Mouse (Mus musculus): ENCODE measurements around the gene Rnf126.

The Rnf126 gene

GRCm38 (mm10) chr10:79779784-79780663, 13.3 kb upstream of the Rnf126 start:
- CTCF ChIA-PET = interaction anchor here (0.5 to 3.3 kb wide), 129 partner anchors 8 to 1590 kb away, joined by 3 to 75 read pairs (median 4); partner anchors contain the start of genes Palm (in 4 of the 4), Bsg (in 3 of the 4), Rnf126 (in 3 of the 4) and Med16 (in 2 of the 4)
- POLR2A ChIA-PET = interaction anchor here in 3 of 4 experiments (0.5 to 2.3 kb wide), 108 partner anchors 9 to 1725 kb away, joined by 3 to 26 read pairs (median 4); partner anchors contain the start of genes Ptbp1 (in 3 of the 3), Rnf126 (in 3 of the 3), Bsg (in 2 of the 3) and Med16 (in 2 of the 3)

DNA sequence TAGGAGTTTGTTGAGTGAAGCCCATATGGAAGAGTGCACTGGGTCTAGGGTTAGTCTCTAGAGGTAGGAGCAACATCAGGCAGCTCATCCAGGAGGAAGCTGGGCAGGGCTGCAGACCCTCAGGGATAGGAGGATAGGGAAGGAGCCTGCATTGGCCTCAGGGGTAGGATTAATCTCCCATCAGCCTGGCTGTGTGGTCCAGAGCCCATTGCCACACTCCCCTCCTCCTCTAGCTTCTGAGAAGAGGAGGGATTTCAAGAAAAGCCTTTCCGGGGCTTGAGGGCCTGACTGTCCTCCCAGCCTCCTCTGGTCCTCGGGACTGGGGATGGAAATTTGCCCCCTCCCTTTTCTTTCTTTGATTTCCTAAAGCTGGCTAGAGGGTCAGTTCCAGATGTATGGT, 12.4 kb upstream of the Rnf126 start:
- POLR2A ChIA-PET = interaction anchor here in 3 of 4 experiments (0.5 to 2.3 kb wide), 9 partner anchors 8 to 513 kb away, joined by 3 to 14 read pairs (median 8); partner anchors contain the start of genes Bsg (in 1 of the 3) and Rps15 (in 1 of the 3)
- CTCF ChIA-PET = interaction anchor here (1.0 to 2.4 kb wide), 10 partner anchors 9 to 106 kb away, joined by 3 to 58 read pairs (median 6); partner anchors contain the start of genes Misp (in 1 of the 4) and Rnf126 (in 1 of the 4)

GRCm38 (mm10) chr10:79778006-79778405, 11.3 kb upstream of the Rnf126 start:
- ChIA-PET CTCF (interaction anchor here (0.5 to 1.8 kb wide), 17 partner anchors 8 to 1852 kb away, joined by 3 to 10 read pairs (median 4); partner anchors contain the start of genes Madcam1 (in 1 of the 4), Med16 (in 1 of the 4) and Wdr18 (in 1 of the 4)), POLR2A (interaction anchor here in 3 of 4 experiments (0.5 to 1.6 kb wide), 7 partner anchors 9 to 74 kb away, joined by 3 to 6 read pairs (median 4); partner anchors contain the start of gene Bsg (in 1 of the 3))

DNA sequence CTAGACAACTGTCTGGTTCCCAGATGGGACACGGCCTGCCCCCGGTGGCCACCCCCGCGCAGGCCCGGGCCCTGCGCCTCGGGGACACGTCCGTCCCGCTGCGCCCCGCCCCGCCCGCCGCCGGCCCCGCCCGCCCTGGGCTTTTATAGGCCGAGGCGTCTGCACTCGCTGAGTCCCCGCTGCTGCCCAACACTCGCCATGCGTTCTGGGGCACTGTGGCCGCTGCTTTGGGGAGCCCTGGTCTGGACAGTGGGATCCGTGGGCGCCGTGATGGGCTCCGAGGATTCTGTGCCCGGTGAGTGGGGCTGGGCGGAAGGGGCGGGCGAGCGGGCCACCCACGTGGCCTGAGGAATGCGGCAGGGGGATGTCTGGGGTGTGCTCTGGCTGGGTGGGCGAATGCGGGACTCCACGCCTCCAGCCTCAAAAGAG, 10.4 kb upstream of the Rnf126 start, which contains the start of gene Fstl3:
Fstl3 (plus strand) TSS at position 170 of the 429 bp plus-strand sequence.
- POLR2A ChIA-PET = interaction anchor here in 3 of 4 experiments (0.5 to 1.8 kb wide), 7 partner anchors 8 to 390 kb away, joined by 3 to 6 read pairs (median 4); partner anchors contain the start of gene Bsg (in 1 of the 3)
- CTCF ChIA-PET = interaction anchor here in 2 of 4 experiments (0.6 to 1.8 kb wide), 13 partner anchors 8 to 401 kb away, joined by 3 to 10 read pairs (median 4); partner anchors contain the start of genes Med16 (in 1 of the 2), Misp (in 1 of the 2) and Wdr18 (in 1 of the 2)

- POLR2A ChIA-PET = interaction anchor here in 2 of 4 experiments (0.5 to 1.1 kb wide), 3 partner anchors 27 to 152 kb away, joined by 3 to 9 read pairs (median 4); partner anchors contain the start of gene Bsg (in 1 of the 2)
Measured at GRCm38 (mm10) chr10:79774486-79775279, 7.9 kb upstream of the Rnf126 start.

DNA sequence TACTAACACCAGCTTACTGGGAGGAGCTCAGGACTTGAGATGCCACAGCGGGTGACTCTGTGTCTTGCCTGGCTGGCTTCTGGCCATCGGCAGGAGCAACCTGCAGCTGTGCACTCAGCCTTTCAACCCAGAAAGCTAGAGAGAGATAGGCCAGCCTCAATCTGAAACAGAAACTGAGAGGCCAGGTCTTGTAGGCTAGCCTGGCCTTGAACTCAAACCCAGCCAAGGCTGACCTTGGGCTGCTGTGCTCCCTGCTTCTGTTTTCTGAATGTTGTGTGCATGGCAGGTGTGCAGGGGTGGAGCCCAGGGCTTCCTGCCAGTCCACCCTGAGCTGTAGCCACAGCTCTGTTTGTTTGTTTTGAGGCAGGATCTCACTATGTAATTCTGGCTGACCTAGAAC, 6.5 kb upstream of the Rnf126 start:
- POLR2A ChIA-PET = interaction anchor here in 3 of 4 experiments (0.6 to 1.4 kb wide), 5 partner anchors 11 to 1146 kb away, joined by 3 to 7 read pairs (median 3); partner anchors contain the start of genes Bsg (in 1 of the 3) and Med16 (in 1 of the 3)

More at GRCm38 (mm10) chr10:79774486-79775279, 7.9 kb upstream of the Rnf126 start:
- CTCF ChIA-PET = interaction anchor here (0.6 to 2.3 kb wide), 7 partner anchors 14 to 115 kb away, joined by 3 to 10 read pairs (median 4); no protein-coding TSS in a partner anchor

GRCm38 (mm10) chr10:79772320-79772719, 5.6 kb upstream of the Rnf126 start:
- POLR2A ChIA-PET = interaction anchor here in 2 of 4 experiments (0.6 to 1.4 kb wide), 3 partner anchors 12 to 396 kb away, joined by 3 to 4 read pairs (median 3); partner anchors contain the start of gene Med16 (in 1 of the 2)
- CTCF ChIA-PET = interaction anchor here in 3 of 4 experiments (0.6 to 2.0 kb wide), 17 partner anchors 8 to 1633 kb away, joined by 3 to 9 read pairs (median 3); partner anchors contain the start of gene Palm (in 1 of the 3)

More for the DNA sequence above, 6.5 kb upstream of the Rnf126 start:
- CTCF ChIA-PET = interaction anchor here in 2 of 4 experiments (0.7 to 2.0 kb wide), 15 partner anchors 9 to 187 kb away, joined by 3 to 7 read pairs (median 3); partner anchors contain the start of gene Palm (in 2 of the 2)

DNA sequence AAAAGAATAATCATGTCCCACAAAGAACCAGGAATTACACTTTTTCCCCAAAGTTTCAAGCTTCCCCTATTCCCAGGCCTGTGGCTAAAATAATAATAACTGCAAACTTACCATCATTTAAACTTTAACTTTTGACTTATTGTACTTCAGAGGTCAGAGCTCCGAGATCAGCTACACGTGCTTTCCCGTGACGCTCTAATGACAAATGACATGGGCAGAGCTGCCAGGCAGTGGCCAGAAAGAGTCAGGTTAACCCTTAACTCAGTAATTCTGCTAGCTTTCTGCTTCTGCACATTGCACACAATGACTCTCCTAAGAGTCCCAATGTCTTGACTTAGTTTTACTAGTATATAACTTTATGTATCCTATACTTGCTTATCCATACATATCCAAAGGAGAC, 2.6 kb upstream of the Rnf126 start:
- CTCF ChIA-PET = interaction anchor here (0.6 to 4.5 kb wide), 22 partner anchors 8 to 329 kb away, joined by 3 to 58 read pairs (median 6); partner anchors contain the start of genes Palm (in 2 of the 4), Bsg (in 1 of the 4) and Fstl3 (in 1 of the 4)
- POLR2A ChIA-PET = interaction anchor here in 3 of 4 experiments (0.6 to 2.0 kb wide), 12 partner anchors 9 to 1281 kb away, joined by 3 to 11 read pairs (median 4); partner anchors contain the start of genes Ptbp1 (in 2 of the 3), Cdc34 (in 1 of the 3) and Polrmt (in 1 of the 3)

GRCm38 (mm10) chr10:79768400-79768799, 1.6 kb upstream of the Rnf126 start:
- POLR2A ChIA-PET = interaction anchor here (0.6 to 2.0 kb wide), 18 partner anchors 10 to 86 kb away, joined by 3 to 18 read pairs (median 4); partner anchors contain the start of genes Ptbp1 (in 2 of the 4), Cdc34 (in 1 of the 4), Fgf22 (in 1 of the 4) and Polrmt (in 1 of the 4)
- CTCF ChIA-PET = interaction anchor here (0.5 to 4.5 kb wide), 30 partner anchors 9 to 1733 kb away, joined by 3 to 58 read pairs (median 4); partner anchors contain the start of genes Palm (in 2 of the 4), Bsg (in 1 of the 4), Fstl3 (in 1 of the 4) and Gm26602 (in 1 of the 4)

DNA sequence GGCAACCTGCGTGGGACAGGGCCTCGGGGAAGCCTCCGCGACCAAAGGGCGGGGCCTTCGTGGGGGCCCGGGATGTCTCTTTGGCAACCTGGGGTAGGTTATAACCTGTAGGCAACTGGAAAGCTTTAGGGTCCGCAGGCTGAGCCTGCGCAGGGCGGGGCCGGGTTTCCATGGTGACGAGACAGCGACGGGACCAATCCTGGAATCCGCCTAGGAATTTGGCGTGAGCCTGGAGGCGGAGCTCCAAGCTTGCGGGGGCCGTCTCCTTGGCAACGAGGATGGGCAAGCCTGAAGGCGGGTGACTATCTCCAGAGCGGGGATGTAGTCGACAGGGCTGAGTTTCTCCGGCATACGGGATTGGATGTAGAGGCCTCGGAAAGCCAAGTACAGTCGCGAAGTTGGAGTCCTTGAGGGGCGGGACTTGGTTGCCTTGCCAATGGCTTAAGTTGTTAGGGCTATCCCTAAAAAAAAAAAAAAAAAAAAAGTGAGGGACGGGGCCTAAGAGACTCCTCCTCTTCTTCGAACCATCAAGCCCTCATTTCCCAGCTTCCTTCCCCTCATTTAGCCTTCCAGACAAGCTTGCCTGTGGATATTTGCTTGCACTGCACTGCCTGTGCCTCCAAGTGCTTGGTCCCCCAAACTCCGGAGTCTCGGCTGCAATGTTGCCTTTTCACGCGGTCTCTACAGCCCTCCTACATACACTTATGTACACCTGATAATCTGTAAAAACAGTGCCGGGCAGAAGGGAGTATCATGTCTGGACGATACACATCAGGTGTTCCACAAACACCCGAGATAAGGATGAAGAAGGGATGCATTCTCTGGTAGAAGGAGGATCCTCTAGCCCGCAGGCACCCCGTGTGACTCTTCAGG, 856 bp upstream of the Rnf126 start:
- POLR2A ChIA-PET = interaction anchor here in 3 of 4 experiments (0.5 to 2.6 kb wide), 38 partner anchors 9 to 504 kb away, joined by 3 to 18 read pairs (median 4); partner anchors contain the start of genes Ptbp1 (in 3 of the 3), Med16 (in 2 of the 3), Bsg (in 1 of the 3) and Fgf22 (in 1 of the 3)

GRCm38 (mm10) chr10:79766001-79766507, 698 bp downstream of the Rnf126 start:
- ChIA-PET CTCF (interaction anchor here (0.5 to 4.5 kb wide), 13 partner anchors 11 to 1115 kb away, joined by 3 to 58 read pairs (median 4); partner anchors contain the start of genes Fgf22 (in 1 of the 4), Gm26602 (in 1 of the 4), Med16 (in 1 of the 4) and Polrmt (in 1 of the 4)), POLR2A (interaction anchor here (0.6 to 2.6 kb wide), 28 partner anchors 10 to 328 kb away, joined by 3 to 17 read pairs (median 4); partner anchors contain the start of genes Polrmt (in 3 of the 4), Fgf22 (in 2 of the 4), Ptbp1 (in 2 of the 4) and Bsg (in 1 of the 4))

More for the DNA sequence above, 856 bp upstream of the Rnf126 start:
- CTCF ChIA-PET = interaction anchor here (0.5 to 4.5 kb wide), 48 partner anchors 9 to 909 kb away, joined by 3 to 58 read pairs (median 3); partner anchors contain the start of genes Palm (in 2 of the 4), Abhd17a (in 1 of the 4), Arid3a (in 1 of the 4) and C2cd4c (in 1 of the 4)

DNA sequence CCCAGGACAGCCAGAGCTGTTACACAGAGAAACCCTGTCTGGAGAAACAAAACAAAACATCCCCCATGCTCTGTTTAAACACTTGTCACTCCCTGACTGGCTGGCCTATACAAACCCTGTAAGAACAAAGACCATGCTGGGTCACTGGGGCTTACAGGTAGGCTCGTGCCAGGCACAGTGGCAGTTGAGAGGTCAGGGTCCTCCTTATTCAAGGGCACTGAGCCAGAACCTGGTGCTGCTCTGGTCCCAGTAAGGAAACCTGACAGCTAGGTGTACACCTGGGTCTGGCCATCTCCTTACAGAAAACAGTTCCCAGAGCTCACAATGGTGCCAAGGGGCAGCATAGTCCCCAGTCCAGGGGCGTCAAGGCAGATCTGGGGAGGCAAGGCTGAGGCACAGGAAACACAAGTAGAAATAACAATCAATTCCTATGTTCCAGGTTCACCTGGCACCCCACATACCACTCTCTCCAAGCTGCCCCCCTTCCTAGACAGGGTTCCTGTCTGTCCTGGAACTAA, 1.5 kb downstream of the Rnf126 start:
- ChIA-PET POLR2A (interaction anchor here in 3 of 4 experiments (0.5 to 2.6 kb wide), 19 partner anchors 10 to 288 kb away, joined by 3 to 17 read pairs (median 4); partner anchors contain the start of genes Fgf22 (in 2 of the 3), Polrmt (in 2 of the 3) and Ptbp1 (in 2 of the 3)), CTCF (interaction anchor here in 3 of 4 experiments (0.7 to 4.5 kb wide), 6 partner anchors 10 to 47 kb away, joined by 3 to 58 read pairs (median 4); partner anchors contain the start of gene Fgf22 (in 2 of the 3))

- ChIA-PET CTCF (interaction anchor here in 2 of 4 experiments (0.6 to 1.6 kb wide), 3 partner anchors 16 to 57 kb away, joined by 3 to 6 read pairs (median 5); no protein-coding TSS in a partner anchor), POLR2A (interaction anchor here in 3 of 4 experiments (0.7 to 2.6 kb wide), 10 partner anchors 8 to 401 kb away, joined by 3 to 16 read pairs (median 3); partner anchors contain the start of genes Cirbp (in 1 of the 3), Fgf22 (in 1 of the 3), Polrmt (in 1 of the 3) and Ptbp1 (in 1 of the 3))
Measured at GRCm38 (mm10) chr10:79764234-79764633, 2.5 kb downstream of the Rnf126 start.

- ChIA-PET POLR2A (interaction anchor here in 2 of 4 experiments (0.9 to 1.4 kb wide), 6 partner anchors 11 to 25 kb away, joined by 3 to 4 read pairs (median 3); partner anchors contain the start of gene Polrmt (in 1 of the 2)), CTCF (no interaction called here)
Measured at GRCm38 (mm10) chr10:79762875-79763274, 3.9 kb downstream of the Rnf126 start.

Measured in embryonic stem cell, embryonic (primary cell).